Mouse (Mus musculus) embryo, embryonic 11 days (tissue): ENCODE data around the gene Adamtsl1.
A peak's percentile ranks its signal among the peaks of the same experiment; 100 is the strongest.

Source experiments
- DNase-seq: peaks from one replicate; pipeline ENCODE4 v3.0.0-alpha.2; 2015

The Adamtsl1 gene

GRCm38 (mm10) chr4:86425581-86425980, 911.6 kb downstream of the Adamtsl1 start:
- DNase-seq: no peak

- no peak for DNase-seq
Observed at GRCm38 (mm10) chr4:86426549-86426948, 912.6 kb downstream of the Adamtsl1 start.

- no peak for DNase-seq
Observed at GRCm38 (mm10) chr4:86427312-86427711, 913.3 kb downstream of the Adamtsl1 start.

- DNase-seq: no peak
Observed at GRCm38 (mm10) chr4:86428091-86428745, 914.2 kb downstream of the Adamtsl1 start.

- DNase-seq: no peak
Observed at GRCm38 (mm10) chr4:86435631-86436030, 921.7 kb downstream of the Adamtsl1 start.

- DNase-seq: no peak
Observed at GRCm38 (mm10) chr4:86436336-86436735, 922.4 kb downstream of the Adamtsl1 start.

- DNase-seq: no peak
Observed at GRCm38 (mm10) chr4:86450468-86450867, 936.5 kb downstream of the Adamtsl1 start.

- peak; percentile 46 for DNase-seq
Observed at GRCm38 (mm10) chr4:86464808-86465207, 950.8 kb downstream of the Adamtsl1 start.
